Mouse (Mus musculus) heart, adult 2 months (tissue): ENCODE data around the gene Gadd45g. TPM values are rescaled to one million over a fixed set of nuclear protein-coding genes. Genes with fewer than 3 reads are reported as not detected.

Source experiments
- DNase-seq, 2 experiments: peaks; one replicate each; pipeline ENCODE4 v3.0.0; 2021
- H3K27ac ChIP-seq: fragments of 200-600 bp; 2 replicates; pipeline ENCODE4 v1.8.1; 2022
- H3K27me3 ChIP-seq: fragments of 200-500 bp; 2 replicates; pipeline ENCODE4 v1.6.1; 2012; ENCODE audit warnings: mild to moderate bottlenecking, low read length, inconsistent platforms, mixed read lengths; ENCODE audit not compliant: control insufficient read depth, insufficient read depth
- H3K36me3 ChIP-seq: fragments of 200-500 bp; 2 replicates; pipeline ENCODE4 v1.6.1; 2012; ENCODE audit warnings: low read length, inconsistent platforms; ENCODE audit not compliant: control insufficient read depth, insufficient read depth
- H3K4me1 ChIP-seq: fragments of 200-500 bp; 2 replicates; pipeline ENCODE4 v1.6.1; 2011; ENCODE audit warnings: low read length; ENCODE audit not compliant: control insufficient read depth, insufficient read depth
- H3K4me3 ChIP-seq: fragments of 200-600 bp; 2 replicates; pipeline ENCODE4 v1.8.1; 2022
- H3K79me2 ChIP-seq: fragments of 200-500 bp; replicated peaks from 2 replicates; pipeline ENCODE4 v1.6.1; 2012; ENCODE audit warnings: mild to moderate bottlenecking, inconsistent platforms, low read length, moderate library complexity, mixed read lengths; ENCODE audit not compliant: control insufficient read depth, insufficient read depth
- H3K9ac ChIP-seq: fragments of 200-500 bp; 2 replicates; pipeline ENCODE4 v1.6.1; 2012; ENCODE audit warnings: low read depth, mild to moderate bottlenecking, control low read depth, inconsistent platforms, low read length, mixed read lengths
- CTCF ChIP-seq: fragments of 200-600 bp; IDR thresholded peaks from 2 replicates; pipeline ENCODE4 v1.8.1; 2022; ENCODE audit warnings: antibody characterized with exemption, mild to moderate bottlenecking, moderate library complexity
- EP300 ChIP-seq: fragments of 200-500 bp; IDR thresholded peaks from 2 replicates; pipeline ENCODE4 v1.6.1; 2011; ENCODE audit warnings: low read depth, low read length, control low read depth; ENCODE audit not compliant: insufficient read depth
- POLR2A ChIP-seq: fragments of 200-500 bp; IDR thresholded peaks from 2 replicates; pipeline ENCODE4 v1.6.1; 2011; ENCODE audit warnings: mild to moderate bottlenecking, low read depth, low read length, control low read depth; ENCODE audit not compliant: insufficient read depth
- WGBS: fragments of 180-500 bp; shearing (Covaris S2); methylation state at CpG from one replicate; pipeline ENCODE4 v1.1.7; 2018; 5-methylcytosine and 5-hydroxymethylcytosine counted together
- intact Hi-C: fragments of 180-260 bp; cut with DNase I; formaldehyde crosslinking; loops from one replicate; pipeline ENCODE4 v1.15.1; 2025
- polyA plus RNA-seq: library from polyadenylated mRNA; depleted of rRNA; stranded (reverse); fragments of >200 nt; gene quantifications from 2 replicates; pipeline ENCODE4 v1.2.3, GENCODE M21; 2012
- total RNA-seq, 2 experiments: library from RNA; stranded (reverse); gene quantifications; 2 replicates each; pipeline ENCODE4 v1.2.3; 2021

Gene Gadd45g
- total and polyA plus RNA-seq, 3 experiments: 8.2 to 24.3 (median 19.0) TPM

DNA sequence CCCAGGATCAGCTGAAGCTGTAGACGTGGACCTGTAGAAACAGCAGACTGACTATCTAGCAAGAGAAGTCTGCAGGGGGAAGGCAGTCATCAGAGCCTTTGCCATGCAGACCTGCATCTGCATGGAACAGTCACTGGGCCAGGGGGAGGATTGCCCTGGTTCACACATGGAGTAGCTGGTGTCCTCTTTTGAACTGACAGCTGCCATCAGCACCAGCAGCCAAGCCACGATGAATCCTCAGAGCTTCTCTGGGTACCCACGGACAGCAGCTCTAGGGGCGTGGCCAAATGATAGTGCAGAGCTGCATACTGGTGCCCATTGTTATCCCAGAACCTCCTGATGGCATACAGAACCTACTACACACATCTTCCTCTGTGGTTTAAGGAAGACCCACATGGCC, 33.5 kb downstream of the Gadd45g start:
- peaks cover 19% of the 10 kb centered on the region for H3K4me1 ChIP-seq

DNA sequence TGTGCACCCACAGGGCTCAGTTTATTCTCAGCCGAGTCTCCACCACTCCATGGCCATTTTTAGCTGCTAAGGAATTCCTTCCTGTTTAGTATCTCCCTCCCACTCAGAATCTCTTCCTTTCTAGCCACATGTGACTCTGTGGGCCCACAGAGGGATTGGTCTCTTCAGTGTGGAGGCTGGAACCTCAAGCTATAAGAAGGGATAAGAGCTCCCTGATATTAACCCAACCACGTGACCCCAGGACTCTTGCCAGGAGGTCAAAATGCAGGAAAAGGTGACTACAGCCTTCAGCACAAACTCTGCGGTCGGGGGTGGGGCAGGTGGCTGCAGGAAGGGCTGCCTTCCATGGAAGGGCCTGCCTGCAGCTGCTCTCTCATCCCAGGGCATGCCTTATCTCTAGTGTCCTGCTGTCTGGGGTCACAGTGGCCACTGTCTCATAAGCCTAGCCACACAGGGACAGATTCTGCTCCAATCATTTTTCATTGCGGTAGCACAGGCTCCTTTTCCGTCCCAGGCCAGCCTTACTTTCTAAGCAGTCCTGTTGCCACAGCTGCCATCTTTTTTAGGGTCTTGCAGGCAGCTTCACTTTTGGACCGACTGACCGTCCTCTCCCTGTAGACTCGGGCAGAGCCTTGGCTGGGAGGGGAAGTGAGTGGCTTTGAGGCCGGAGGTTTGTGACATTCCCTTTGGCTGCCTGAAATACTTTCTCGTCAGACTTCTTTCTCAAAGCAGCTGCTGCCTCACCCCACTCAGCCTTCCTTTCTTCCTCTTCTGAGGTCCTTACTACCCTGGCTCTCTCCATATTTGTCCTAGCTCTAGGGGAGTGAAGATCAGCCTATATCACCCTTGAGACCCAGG, 35.0 kb downstream of the Gadd45g start:
- intact Hi-C loops: loop anchor here (2.0 kb wide), 1 partner anchor 21 kb away; no protein-coding TSS in a partner anchor
- Histone ChIP-seq H3K36me3 (no peaks in the 10 kb centered on the region), H3K79me2 (no peaks in the 10 kb centered on the region), H3K9ac (no peak overlapping the region; the same call in 1 of the 2 replicates), H3K27me3 (no peaks in the 10 kb centered on the region), H3K4me1 (peaks cover 19% of the 10 kb centered on the region), H3K4me3 (no peak overlapping the region), H3K27ac (peak overlapping the region; percentile 22)
- TF ChIP-seq CTCF (no peak), POLR2A (no peak)
- no peak for DNase-seq
- WGBS: 9% methylated on average over 11 of the region's 11 CpGs

More for the DNA sequence above, 33.5 kb downstream of the Gadd45g start:
- Histone ChIP-seq H3K27ac (no peak overlapping the region), H3K4me3 (no peak overlapping the region), H3K9ac (no peak overlapping the region), H3K79me2 (no peaks in the 10 kb centered on the region), H3K27me3 (no peaks in the 10 kb centered on the region), H3K36me3 (no peaks in the 10 kb centered on the region)
- DNase-seq: no peak
- intact Hi-C loops: loop anchor here (2.0 kb wide), 1 partner anchor 23 kb away; no protein-coding TSS in a partner anchor
- TF ChIP-seq CTCF: no peak
- WGBS: 71% methylated on average over 4 of the region's 4 CpGs

DNA sequence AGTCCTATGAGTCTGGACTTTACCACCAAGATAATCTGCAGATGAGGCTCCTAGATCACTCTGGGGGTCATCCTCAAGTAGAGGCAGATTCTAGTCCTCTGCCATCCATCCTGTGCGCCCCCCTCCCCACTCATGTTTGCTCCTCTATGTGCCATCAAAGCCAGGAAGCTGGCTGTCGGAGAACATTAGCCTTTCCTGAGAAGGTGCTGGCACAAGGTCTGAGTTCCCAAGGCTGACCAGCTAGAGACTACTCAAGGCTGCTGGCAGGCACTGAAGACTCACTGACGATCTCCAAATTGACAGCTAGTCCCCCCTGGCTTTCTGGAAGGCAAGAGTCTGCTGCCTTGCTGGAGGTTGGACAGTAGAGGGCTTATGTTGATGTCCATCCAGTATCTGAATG, 35.7 kb downstream of the Gadd45g start:
- no peak for DNase-seq
- H3K36me3 ChIP-seq: no peaks in the 10 kb centered on the region
- H3K79me2 ChIP-seq: no peaks in the 10 kb centered on the region
- H3K27me3 ChIP-seq: no peaks in the 10 kb centered on the region
- TF ChIP-seq POLR2A (no peak), CTCF (no peak), EP300 (no peak)
- no peak overlapping the region; the same call in 1 of the 2 replicates for H3K9ac ChIP-seq
- H3K4me3 ChIP-seq: no peak overlapping the region
- intact Hi-C loops: no loop called here
- 76% methylated on average over 3 of the region's 3 CpGs for WGBS
- peaks cover 19% of the 10 kb centered on the region for H3K4me1 ChIP-seq
- no peak overlapping the region for H3K27ac ChIP-seq

DNA sequence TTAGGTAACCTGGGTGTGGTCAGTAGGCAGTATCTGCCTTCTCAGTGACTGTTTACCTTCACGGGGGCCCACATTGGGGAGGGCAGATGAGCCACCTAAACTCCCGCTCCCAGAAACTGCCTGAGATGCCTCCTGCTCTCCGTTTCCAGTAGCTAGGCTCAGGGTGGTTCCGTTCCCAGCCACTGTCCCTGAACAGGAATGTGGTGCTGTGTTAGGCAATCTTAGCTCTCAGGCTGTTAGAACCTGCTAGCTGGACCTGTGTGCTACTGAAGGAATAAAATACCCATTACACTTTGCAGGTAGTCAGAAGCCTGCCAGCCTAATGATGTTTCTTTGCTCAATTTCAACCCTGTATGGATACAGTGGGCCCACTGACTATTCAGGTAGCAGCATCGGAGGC, 37.8 kb downstream of the Gadd45g start:
- intact Hi-C loops: no loop called here
- H3K36me3 ChIP-seq: no peaks in the 10 kb centered on the region
- no peak for DNase-seq
- TF ChIP-seq EP300 (no peak), CTCF (no peak), POLR2A (no peak)
- H3K9ac ChIP-seq: no peak overlapping the region
- peaks cover 18% of the 10 kb centered on the region for H3K4me1 ChIP-seq
- no peaks in the 10 kb centered on the region for H3K79me2 ChIP-seq
- no peak overlapping the region for H3K4me3 ChIP-seq
- H3K27ac ChIP-seq: no peak overlapping the region
- H3K27me3 ChIP-seq: no peaks in the 10 kb centered on the region
- WGBS: 78% methylated on average over 5 of the region's 5 CpGs

DNA sequence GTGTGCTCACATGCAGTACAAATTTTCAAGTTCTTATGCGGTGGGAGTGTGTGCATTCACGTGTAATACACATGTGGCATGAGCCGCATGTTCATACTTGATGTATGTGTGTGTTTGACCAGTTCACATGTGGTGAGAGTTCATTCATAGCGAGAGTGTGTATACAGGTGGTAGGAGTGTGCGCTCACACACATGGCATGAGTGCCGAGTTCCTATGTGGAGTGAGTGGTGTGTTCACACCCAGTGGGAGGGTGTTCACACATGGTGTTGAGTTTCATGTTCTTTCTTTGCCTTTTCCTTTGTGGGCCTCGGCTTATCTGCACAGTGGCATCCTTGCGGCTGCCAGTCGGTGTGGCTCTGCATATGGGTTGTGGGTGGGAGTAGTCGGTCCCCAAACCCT, 39.1 kb downstream of the Gadd45g start:
- no peak for TF ChIP-seq CTCF
- no peak for TF ChIP-seq POLR2A
- TF ChIP-seq EP300: no peak
- Histone ChIP-seq H3K27ac (no peak overlapping the region), H3K79me2 (no peaks in the 10 kb centered on the region), H3K36me3 (no peaks in the 10 kb centered on the region), H3K4me1 (peaks cover 16% of the 10 kb centered on the region), H3K9ac (no peak overlapping the region), H3K27me3 (no peaks in the 10 kb centered on the region), H3K4me3 (no peak overlapping the region)
- intact Hi-C loops: no loop called here
- WGBS: 84% methylated on average over 10 of the region's 10 CpGs
- no peak for DNase-seq

DNA sequence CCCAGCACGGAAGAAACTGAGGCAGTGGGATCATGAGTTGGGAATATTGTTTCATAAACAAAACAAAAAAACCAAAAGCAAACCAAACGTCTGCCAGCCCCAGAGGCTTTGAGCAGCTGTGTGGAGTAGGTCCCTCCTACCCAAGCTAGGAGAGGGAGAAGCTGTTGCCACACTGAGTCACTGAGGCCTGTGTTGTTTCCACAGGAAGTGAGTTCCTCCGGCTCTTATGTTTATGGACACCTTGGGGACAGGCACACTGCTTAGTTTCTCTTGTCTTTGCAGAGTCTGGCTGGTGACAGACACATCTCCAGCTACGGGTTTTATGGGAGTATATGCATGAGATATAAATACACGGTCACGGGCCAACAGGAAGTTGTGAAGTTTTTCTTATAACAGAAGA, 39.6 kb downstream of the Gadd45g start:
- Histone ChIP-seq H3K4me1 (peaks cover 12% of the 10 kb centered on the region), H3K4me3 (no peak overlapping the region), H3K36me3 (no peaks in the 10 kb centered on the region), H3K27ac (no peak overlapping the region), H3K9ac (no peak overlapping the region), H3K79me2 (no peaks in the 10 kb centered on the region), H3K27me3 (no peaks in the 10 kb centered on the region)
- DNase-seq: no peak
- TF ChIP-seq POLR2A: no peak
- no peak for TF ChIP-seq CTCF
- no peak for TF ChIP-seq EP300
- intact Hi-C loops: no loop called here
- 43% methylated on average over 6 of the region's 6 CpGs for WGBS
